Mouse (Mus musculus) bone marrow, adult 2 months (tissue): ENCODE results near the gene Tasp1. TPM values are rescaled to one million over a fixed set of nuclear protein-coding genes. Genes with fewer than 3 reads are reported as not detected.
A peak's percentile ranks its signal among the peaks of the same experiment; 100 is the strongest.
"Not testable (repeated sequence)": the region's sequence is repeated elsewhere in the genome, so short reads cannot be mapped to it uniquely, and the experiment has no call there.

ENCODE experiments used
- H3K27ac ChIP-seq: fragments of 200-500 bp; 2 replicates; pipeline ENCODE4 v1.5.1; 2012; ENCODE audit warnings: low read depth, mild to moderate bottlenecking, control low read depth, inconsistent platforms, low read length; ENCODE audit not compliant: control insufficient read depth, poor library complexity, insufficient read depth
- H3K4me1 ChIP-seq: fragments of 200-500 bp; 2 replicates; pipeline ENCODE4 v1.6.1; 2011; ENCODE audit warnings: low read length; ENCODE audit not compliant: control insufficient read depth, insufficient read depth
- H3K4me3 ChIP-seq: fragments of 200-500 bp; replicated peaks from 2 replicates; pipeline ENCODE3; 2011; ENCODE audit warnings: mild to moderate bottlenecking, low read depth, low read length, control low read depth; ENCODE audit not compliant: control insufficient read depth
- CTCF ChIP-seq: fragments of 200-500 bp; IDR thresholded peaks from 2 replicates; pipeline ENCODE4 v1.5.1; 2011; ENCODE audit warnings: low read length, control low read depth; ENCODE audit not compliant: control insufficient read depth, insufficient read depth
- POLR2A ChIP-seq: fragments of 200-500 bp; IDR thresholded peaks from 2 replicates; pipeline ENCODE4 v1.6.1; 2011; ENCODE audit warnings: low read depth, mild to moderate bottlenecking, control low read depth, low read length, borderline replicate concordance; ENCODE audit not compliant: control insufficient read depth
- WGBS: fragments of 180-500 bp; shearing (Covaris S2); methylation state at CpG from one replicate; pipeline ENCODE4 v1.1.7; 2018; 5-methylcytosine and 5-hydroxymethylcytosine counted together
- polyA plus RNA-seq: library from polyadenylated mRNA; stranded (reverse); fragments of >200 nt; gene quantifications from 2 replicates; pipeline ENCODE4 v1.2.4, GENCODE M21; 2011; ENCODE audit warnings: low replicate concordance; ENCODE audit not compliant: missing spikeins, insufficient read depth, insufficient read length

Tasp1 gene
- polyA plus RNA-seq, 1 experiment: 7.1 TPM

GRCm38 (mm10) chr2:140036854-140037253, 29.8 kb downstream of the Tasp1 start:
- H3K27ac ChIP-seq: no peak overlapping the region
- no peaks in the 10 kb centered on the region for H3K4me1 ChIP-seq
- no peak for TF ChIP-seq CTCF
- no peak overlapping the region for H3K4me3 ChIP-seq

- TF ChIP-seq POLR2A: no peak
- TF ChIP-seq CTCF: no peak
- 73% methylated on average over 4 of the region's 4 CpGs for WGBS
- no peak overlapping the region for H3K27ac ChIP-seq
- no peaks in the 10 kb centered on the region for H3K4me1 ChIP-seq
- no peak overlapping the region for H3K4me3 ChIP-seq
Observed at GRCm38 (mm10) chr2:140024937-140025336, 41.7 kb downstream of the Tasp1 start.

GRCm38 (mm10) chr2:140007406-140007805, 59.2 kb downstream of the Tasp1 start:
- Histone ChIP-seq H3K27ac (no peak overlapping the region), H3K4me3 (no peak overlapping the region)
- TF ChIP-seq POLR2A (no peak), CTCF (no peak)

GRCm38 (mm10) chr2:139998170-139998569, 68.4 kb downstream of the Tasp1 start:
- H3K4me1 ChIP-seq: no peaks in the 10 kb centered on the region
- 92% methylated on average over 2 of the region's 2 CpGs for WGBS
- H3K27ac ChIP-seq: no peak overlapping the region
- TF ChIP-seq CTCF (no peak), POLR2A (no peak)
- H3K4me3 ChIP-seq: no peak overlapping the region

More at GRCm38 (mm10) chr2:140007406-140007805, 59.2 kb downstream of the Tasp1 start:
- H3K4me1 ChIP-seq: no peaks in the 10 kb centered on the region
- WGBS: 69% methylated on average over 3 of the region's 3 CpGs

GRCm38 (mm10) chr2:139989907-139990306, 76.7 kb downstream of the Tasp1 start:
- not testable (repeated sequence) for H3K4me1 ChIP-seq, H3K27ac ChIP-seq, H3K4me3 ChIP-seq
- WGBS: 76% methylated on average over 1 of the region's 1 CpGs

- TF ChIP-seq POLR2A (no peak), CTCF (no peak)
- H3K4me3 ChIP-seq: no peak overlapping the region
- H3K27ac ChIP-seq: no peak overlapping the region
- WGBS: 74% methylated on average over 2 of the region's 2 CpGs
- no peaks in the 10 kb centered on the region for H3K4me1 ChIP-seq
Observed at GRCm38 (mm10) chr2:139967451-139967850, 99.2 kb downstream of the Tasp1 start.

GRCm38 (mm10) chr2:139966288-139966687, 100.3 kb downstream of the Tasp1 start:
- H3K27ac ChIP-seq: no peak overlapping the region
- no peak for TF ChIP-seq POLR2A
- TF ChIP-seq CTCF: peak; percentile 24; the same call in 1 of the 2 replicates
- no peak overlapping the region for H3K4me3 ChIP-seq
- no peaks in the 10 kb centered on the region for H3K4me1 ChIP-seq
- WGBS: 61% methylated on average over 3 of the region's 3 CpGs

GRCm38 (mm10) chr2:139948843-139949242, 117.8 kb downstream of the Tasp1 start:
- Histone ChIP-seq H3K27ac (no peak overlapping the region), H3K4me1 (no peaks in the 10 kb centered on the region), H3K4me3 (no peak overlapping the region)
- WGBS: 71% methylated on average over 1 of the region's 1 CpGs
- TF ChIP-seq CTCF (no peak), POLR2A (no peak)

- TF ChIP-seq POLR2A (no peak), CTCF (no peak)
- Histone ChIP-seq H3K4me3 (no peak overlapping the region), H3K27ac (no peak overlapping the region), H3K4me1 (no peaks in the 10 kb centered on the region)
- WGBS: 84% methylated on average over 2 of the region's 2 CpGs
Observed at GRCm38 (mm10) chr2:139937581-139937980, 129.0 kb downstream of the Tasp1 start.

- Histone ChIP-seq H3K27ac (no peak overlapping the region), H3K4me3 (no peak overlapping the region), H3K4me1 (no peaks in the 10 kb centered on the region)
- no peak for TF ChIP-seq CTCF
- no peak for TF ChIP-seq POLR2A
- WGBS: 85% methylated on average over 10 of the region's 10 CpGs
Observed at GRCm38 (mm10) chr2:139934577-139934976, 132.0 kb downstream of the Tasp1 start.
